In the genomic region with DNA sequence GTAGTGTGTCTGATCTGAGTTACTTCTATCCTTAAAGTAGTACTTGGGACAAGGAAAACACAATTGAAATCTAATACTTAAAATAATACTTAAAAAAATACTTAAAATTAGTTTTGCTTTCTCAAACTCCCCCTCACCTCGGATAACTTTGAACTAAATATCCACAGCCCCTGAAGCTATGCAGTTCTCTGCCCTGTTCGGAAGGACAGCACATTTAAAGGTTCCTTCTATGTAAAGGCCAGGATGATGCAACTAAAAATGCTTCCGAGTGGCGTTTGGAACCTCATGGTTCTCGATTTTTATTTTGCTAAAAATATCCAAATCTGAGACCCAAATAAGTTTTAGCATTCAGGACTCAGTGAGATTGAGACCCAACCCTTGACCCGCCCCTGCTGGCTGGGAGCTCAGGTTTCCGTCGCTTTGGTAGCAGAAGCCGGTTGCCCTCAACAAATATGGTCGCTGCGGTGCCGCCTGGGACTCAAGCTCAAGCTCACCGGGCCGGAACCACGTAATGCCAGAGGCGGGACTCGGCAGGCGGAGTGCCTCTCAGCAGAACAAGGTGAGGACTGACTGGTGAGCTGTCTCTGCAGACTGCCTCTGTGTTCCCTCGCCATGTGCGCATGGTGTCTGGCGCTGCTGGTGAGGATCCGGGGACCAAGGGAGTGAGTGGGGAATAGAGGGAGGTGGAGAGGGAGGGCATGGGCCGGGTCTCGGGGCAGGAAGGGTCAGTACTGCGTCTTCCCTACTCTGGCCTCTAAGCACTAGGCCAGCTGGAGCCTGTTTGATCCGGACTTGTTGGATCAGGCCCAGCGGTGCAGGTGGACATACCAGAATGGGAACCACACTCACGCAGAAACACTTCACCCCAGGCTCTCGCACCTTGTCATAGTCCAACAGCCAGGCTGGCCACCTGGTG, we compare ENCODE assay signal across 8 mouse cellular contexts. TPM values are rescaled to one million over a fixed set of nuclear protein-coding genes. Genes with fewer than 3 reads are reported as not detected.
DNase-seq lines count a peak whose midpoint lies in the region; ATAC-seq lines count a peak whose summit lies in the region.

Gene AW209491 (plus strand): TSS at position 429 of the 916 bp plus-strand sequence.

- ATAC-seq in hindbrain, embryonic 12.5 days (ENCODE audit: low FRiP score): peak; percentile 96

- H3K4me2 ChIP-seq in hindbrain, embryonic 12.5 days (replicated peaks): peak within 1 kb of the TSS; percentile 69

- H3K9ac ChIP-seq in hindbrain, embryonic 12.5 days: peak within 1 kb of the TSS; percentile 77

- peak within 1 kb of the TSS; percentile 61 for H3K4me3 ChIP-seq in hindbrain, embryonic 12.5 days

- H3K9me3 ChIP-seq in hindbrain, embryonic 12.5 days (replicated peaks): no peaks in the 10 kb centered on the region

- DNase-seq in NIH3T3 (ENCODE audit: low read depth): peak; percentile 94
- peak; percentile 96 for DNase-seq in cerebellum, postnatal 10 days
- DNase-seq in frontal cortex, postnatal 10 days (ENCODE audit: low spot score in 2 of 2): peak; percentile 89 to 92
- DNase-seq in layer of hippocampus, postnatal 14 days (ENCODE audit: low spot score in 2 of 2): peak; percentile 92 to 97
- peak; percentile 97 for DNase-seq in lung, postnatal 14 days
- peak; percentile 88 for DNase-seq in retina, adult 2 months (ENCODE audit: low read depth, low spot score)
- peak; percentile 94 for DNase-seq in thymus, postnatal 36 days

- H3K36me3 ChIP-seq in hindbrain, embryonic 12.5 days: peaks cover 23% of the 10 kb centered on the region

- H3K4me1 ChIP-seq in hindbrain, embryonic 12.5 days: peaks cover 13% of the 10 kb centered on the region

- WGBS in hindbrain, embryonic 12.5 days: 2% methylated on average over 29 of the region's 29 CpGs

- no peaks in the 10 kb centered on the region for H3K27me3 ChIP-seq in hindbrain, embryonic 12.5 days

- H3K27ac ChIP-seq in hindbrain, embryonic 12.5 days: peak within 1 kb of the TSS; percentile 72

RNA-seq across cellular contexts. Expression of gene AW209491, which starts in this region (rescaled TPM):
- 31.9 and 34.2 TPM in 2 replicates for polyA plus RNA-seq in hindbrain, embryonic 12.5 days (2016; fragmentation: Nextera tagmentation; extraction: Ambion mirVana)
- 10 to 100 TPM; 18.9 to 22.4 TPM for total RNA-seq in layer of hippocampus, postnatal 14 days (2021)

Comparison
In these comparisons a context has a peak if more than half of its experiments do, and no peak if none do; other contexts are left out.
1. Peak in every context shown above with its lines: DNase-seq, ATAC-seq, H3K4me3 ChIP-seq and H3K27ac ChIP-seq.